Mouse (Mus musculus): ENCODE measurements at regions not wholly inside any gene's neighbourhood (a gene's known extent, or its start where the extent isn't known, plus 50 kb on each side); places are given as distances from the start of the nearest gene placed in this dataset.

- ATAC-seq (ENCODE audit: low FRiP score, low TSS enrichment): peak; percentile 76; the same call in 1 of the 2 replicates
Observed at GRCm38 (mm10) chr12:54577235-54577634, 79.1 kb downstream of the Sptssa start.

GRCm38 (mm10) chr12:54576821-54577220 is 79.6 kb downstream of the Sptssa start:
- no peak overlapping the region for H3K4me3 ChIP-seq (ENCODE audit: low read length)
- ATAC-seq (ENCODE audit: low FRiP score, low TSS enrichment): no peak
- H3K36me3 ChIP-seq (ENCODE audit: insufficient read depth, low read length): no peaks in the 10 kb centered on the region
- no peak overlapping the region for H3K27ac ChIP-seq (ENCODE audit: low read length)
- no peaks in the 10 kb centered on the region for H3K27me3 ChIP-seq (ENCODE audit: insufficient read depth, low read length)
- 46% methylated on average over 3 of the region's 3 CpGs for WGBS
- H3K9ac ChIP-seq (replicated peaks; ENCODE audit: low read length): no peak overlapping the region
- H3K4me2 ChIP-seq (replicated peaks; ENCODE audit: low read depth, low read length): no peak overlapping the region
- no peaks in the 10 kb centered on the region for H3K4me1 ChIP-seq (ENCODE audit: insufficient read depth, low read length)
- peaks cover 8% of the 10 kb centered on the region; the same call in 1 of the 2 replicates for H3K9me3 ChIP-seq (ENCODE audit: low read length)

More at GRCm38 (mm10) chr12:54577235-54577634, 79.1 kb downstream of the Sptssa start:
- Histone ChIP-seq H3K36me3 (ENCODE audit: insufficient read depth, low read length) (no peaks in the 10 kb centered on the region), H3K27ac (ENCODE audit: low read length) (no peak overlapping the region), H3K9me3 (ENCODE audit: low read length) (peaks cover 4% of the 10 kb centered on the region; the same call in 1 of the 2 replicates), H3K4me3 (ENCODE audit: low read length) (no peak overlapping the region), H3K27me3 (ENCODE audit: insufficient read depth, low read length) (no peaks in the 10 kb centered on the region), H3K4me2 (replicated peaks; ENCODE audit: low read depth, low read length) (no peak overlapping the region), H3K4me1 (ENCODE audit: insufficient read depth, low read length) (no peaks in the 10 kb centered on the region), H3K9ac (replicated peaks; ENCODE audit: low read length) (no peak overlapping the region)
- WGBS: 10% methylated on average over 5 of the region's 5 CpGs

GRCm38 (mm10) chr12:54572866-54573265 is 83.5 kb downstream of the Sptssa start:
- Histone ChIP-seq H3K4me3 (ENCODE audit: low read length) (no peak overlapping the region), H3K4me1 (ENCODE audit: insufficient read depth, low read length) (no peaks in the 10 kb centered on the region), H3K9ac (replicated peaks; ENCODE audit: low read length) (no peak overlapping the region), H3K4me2 (replicated peaks; ENCODE audit: low read depth, low read length) (no peak overlapping the region), H3K27ac (ENCODE audit: low read length) (no peak overlapping the region), H3K9me3 (ENCODE audit: low read length) (peaks cover 4% of the 10 kb centered on the region; the same call in 1 of the 2 replicates), H3K36me3 (ENCODE audit: insufficient read depth, low read length) (no peaks in the 10 kb centered on the region), H3K27me3 (ENCODE audit: insufficient read depth, low read length) (no peaks in the 10 kb centered on the region)
- WGBS: 94% methylated on average over 8 of the region's 8 CpGs
- no peak for ATAC-seq (ENCODE audit: low FRiP score, low TSS enrichment)

GRCm38 (mm10) chr12:54568078-54568931 is 88.1 kb downstream of the Sptssa start:
- ATAC-seq (ENCODE audit: low FRiP score, low TSS enrichment): no peak
- Histone ChIP-seq H3K4me3 (ENCODE audit: low read length) (no peak overlapping the region), H3K36me3 (ENCODE audit: insufficient read depth, low read length) (no peaks in the 10 kb centered on the region), H3K27ac (ENCODE audit: low read length) (no peak overlapping the region), H3K9me3 (ENCODE audit: low read length) (peaks cover 4% of the 10 kb centered on the region; the same call in 1 of the 2 replicates), H3K27me3 (ENCODE audit: insufficient read depth, low read length) (no peaks in the 10 kb centered on the region), H3K4me1 (ENCODE audit: insufficient read depth, low read length) (no peaks in the 10 kb centered on the region), H3K9ac (replicated peaks; ENCODE audit: low read length) (no peak overlapping the region), H3K4me2 (replicated peaks; ENCODE audit: low read depth, low read length) (no peak overlapping the region)
- WGBS: 73% methylated on average over 6 of the region's 6 CpGs

GRCm38 (mm10) chr12:54567426-54567790 is 89.0 kb downstream of the Sptssa start:
- Histone ChIP-seq H3K27ac (ENCODE audit: low read length) (no peak overlapping the region), H3K4me1 (ENCODE audit: insufficient read depth, low read length) (no peaks in the 10 kb centered on the region), H3K9me3 (ENCODE audit: low read length) (peaks cover 4% of the 10 kb centered on the region; the same call in 1 of the 2 replicates), H3K4me2 (replicated peaks; ENCODE audit: low read depth, low read length) (no peak overlapping the region), H3K36me3 (ENCODE audit: insufficient read depth, low read length) (no peaks in the 10 kb centered on the region), H3K9ac (replicated peaks; ENCODE audit: low read length) (no peak overlapping the region), H3K27me3 (ENCODE audit: insufficient read depth, low read length) (no peaks in the 10 kb centered on the region), H3K4me3 (ENCODE audit: low read length) (no peak overlapping the region)
- 88% methylated on average over 3 of the region's 3 CpGs for WGBS
- no peak for ATAC-seq (ENCODE audit: low FRiP score, low TSS enrichment)

- Histone ChIP-seq H3K4me3 (ENCODE audit: low read length) (no peak overlapping the region), H3K4me1 (ENCODE audit: insufficient read depth, low read length) (no peaks in the 10 kb centered on the region), H3K27ac (ENCODE audit: low read length) (no peak overlapping the region), H3K9ac (replicated peaks; ENCODE audit: low read length) (no peak overlapping the region), H3K4me2 (replicated peaks; ENCODE audit: low read depth, low read length) (no peak overlapping the region), H3K27me3 (ENCODE audit: insufficient read depth, low read length) (no peaks in the 10 kb centered on the region), H3K36me3 (ENCODE audit: insufficient read depth, low read length) (no peaks in the 10 kb centered on the region), H3K9me3 (ENCODE audit: low read length) (peaks cover under 1% of the 10 kb centered on the region; the same call in 1 of the 2 replicates)
- ATAC-seq (ENCODE audit: low FRiP score, low TSS enrichment): no peak
- 87% methylated on average over 23 of the region's 23 CpGs for WGBS
Observed at GRCm38 (mm10) chr12:54566532-54567425, 89.6 kb downstream of the Sptssa start.

GRCm38 (mm10) chr12:54561981-54562380 is 94.4 kb downstream of the Sptssa start:
- ATAC-seq (ENCODE audit: low FRiP score, low TSS enrichment): no peak
- H3K9ac ChIP-seq (replicated peaks; ENCODE audit: low read length): no peak overlapping the region
- H3K4me3 ChIP-seq (ENCODE audit: low read length): no peak overlapping the region
- no peaks in the 10 kb centered on the region for H3K36me3 ChIP-seq (ENCODE audit: insufficient read depth, low read length)
- H3K4me1 ChIP-seq (ENCODE audit: insufficient read depth, low read length): no peaks in the 10 kb centered on the region
- 90% methylated on average over 4 of the region's 4 CpGs for WGBS
- no peak overlapping the region for H3K27ac ChIP-seq (ENCODE audit: low read length)
- no peak overlapping the region for H3K4me2 ChIP-seq (replicated peaks; ENCODE audit: low read depth, low read length)
- H3K9me3 ChIP-seq (ENCODE audit: low read length): no peaks in the 10 kb centered on the region
- no peaks in the 10 kb centered on the region for H3K27me3 ChIP-seq (ENCODE audit: insufficient read depth, low read length)

GRCm38 (mm10) chr12:54558106-54558505 is 98.3 kb downstream of the Sptssa start:
- H3K4me3 ChIP-seq (ENCODE audit: low read length): no peak overlapping the region
- ATAC-seq (ENCODE audit: low FRiP score, low TSS enrichment): no peak
- no peak overlapping the region for H3K9ac ChIP-seq (replicated peaks; ENCODE audit: low read length)
- peaks cover 2% of the 10 kb centered on the region; the same call in 1 of the 2 replicates for H3K9me3 ChIP-seq (ENCODE audit: low read length)
- no peak overlapping the region for H3K4me2 ChIP-seq (replicated peaks; ENCODE audit: low read depth, low read length)
- H3K36me3 ChIP-seq (ENCODE audit: insufficient read depth, low read length): no peaks in the 10 kb centered on the region
- 22% methylated on average over 2 of the region's 2 CpGs for WGBS
- H3K4me1 ChIP-seq (ENCODE audit: insufficient read depth, low read length): no peaks in the 10 kb centered on the region
- H3K27me3 ChIP-seq (ENCODE audit: insufficient read depth, low read length): no peaks in the 10 kb centered on the region
- H3K27ac ChIP-seq (ENCODE audit: low read length): no peak overlapping the region

- no peak for ATAC-seq (ENCODE audit: low FRiP score, low TSS enrichment)
- no peak overlapping the region for H3K9ac ChIP-seq (replicated peaks; ENCODE audit: low read length)
- peaks cover 3% of the 10 kb centered on the region; the same call in 1 of the 2 replicates for H3K9me3 ChIP-seq (ENCODE audit: low read length)
- no peaks in the 10 kb centered on the region for H3K27me3 ChIP-seq (ENCODE audit: insufficient read depth, low read length)
- no peak overlapping the region for H3K4me2 ChIP-seq (replicated peaks; ENCODE audit: low read depth, low read length)
- H3K27ac ChIP-seq (ENCODE audit: low read length): no peak overlapping the region
- no peak overlapping the region for H3K4me3 ChIP-seq (ENCODE audit: low read length)
- no peaks in the 10 kb centered on the region for H3K36me3 ChIP-seq (ENCODE audit: insufficient read depth, low read length)
- H3K4me1 ChIP-seq (ENCODE audit: insufficient read depth, low read length): no peaks in the 10 kb centered on the region
- 90% methylated on average over 9 of the region's 9 CpGs for WGBS
Observed at GRCm38 (mm10) chr12:54549659-54550058, 106.7 kb downstream of the Sptssa start.
